Mouse (Mus musculus): ENCODE measurements around the gene Nefh.

Nefh gene

DNA sequence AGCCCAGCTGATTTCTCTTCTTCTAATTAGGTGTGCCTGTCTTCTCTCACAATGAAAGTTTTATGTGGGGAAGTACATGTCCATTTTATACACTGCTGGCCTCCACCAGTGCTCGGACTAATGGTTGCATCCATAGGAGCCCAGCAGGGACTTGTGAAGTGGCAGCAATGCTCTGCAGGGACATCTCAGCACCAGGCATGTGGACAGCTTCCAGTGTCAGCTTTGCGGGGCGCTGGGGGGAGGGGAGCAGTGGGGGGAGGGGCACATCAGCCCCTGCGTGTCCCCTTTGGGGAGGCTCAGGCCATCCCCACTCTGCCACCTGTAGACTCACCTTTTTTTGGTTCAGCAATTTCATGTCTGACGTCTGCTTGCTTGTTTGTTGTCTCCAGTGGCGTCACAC, 5.5 kb upstream of the Nefh start:
- no peak for DNase-seq (ENCODE audit: low read depth)

DNA sequence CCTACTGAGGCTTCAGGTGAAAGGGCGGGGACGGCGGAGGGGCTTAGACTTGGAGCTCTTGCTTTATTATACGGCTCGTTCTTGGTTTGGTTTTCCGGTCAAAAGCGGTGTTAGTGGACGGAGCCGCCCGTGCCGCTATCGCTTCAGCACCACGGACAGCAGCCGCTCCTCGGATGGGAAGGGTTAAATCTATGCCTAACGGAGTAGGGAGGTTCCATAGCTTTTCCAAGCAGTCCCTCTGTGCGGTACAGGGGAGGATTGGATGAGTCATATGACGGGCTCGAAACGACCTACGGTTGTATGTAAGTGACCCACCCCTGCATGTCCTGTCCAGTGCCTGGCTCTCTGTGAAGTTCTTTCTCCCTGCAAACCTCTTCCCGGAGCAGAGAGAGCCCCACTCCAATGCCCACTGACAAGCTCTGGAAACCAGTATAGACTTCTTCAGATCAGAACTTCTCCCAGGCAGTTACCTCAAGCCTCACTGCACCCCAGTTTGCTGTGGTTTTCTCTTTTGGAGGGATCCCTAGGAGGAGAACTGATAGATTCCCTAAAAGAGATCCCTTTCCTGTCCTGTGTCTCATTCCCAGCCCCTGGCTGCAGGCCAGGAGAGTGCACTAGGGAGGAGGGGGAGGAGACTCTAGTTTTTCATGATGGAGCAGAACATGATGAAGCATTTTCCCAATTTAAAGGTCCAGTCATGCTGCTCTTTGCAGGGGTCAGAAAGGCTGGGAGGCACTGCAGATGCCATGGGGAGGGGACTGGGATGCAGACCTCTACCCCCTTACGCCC, 1.6 kb upstream of the Nefh start:
- peak; percentile 29 for DNase-seq (ENCODE audit: low read depth)

DNA sequence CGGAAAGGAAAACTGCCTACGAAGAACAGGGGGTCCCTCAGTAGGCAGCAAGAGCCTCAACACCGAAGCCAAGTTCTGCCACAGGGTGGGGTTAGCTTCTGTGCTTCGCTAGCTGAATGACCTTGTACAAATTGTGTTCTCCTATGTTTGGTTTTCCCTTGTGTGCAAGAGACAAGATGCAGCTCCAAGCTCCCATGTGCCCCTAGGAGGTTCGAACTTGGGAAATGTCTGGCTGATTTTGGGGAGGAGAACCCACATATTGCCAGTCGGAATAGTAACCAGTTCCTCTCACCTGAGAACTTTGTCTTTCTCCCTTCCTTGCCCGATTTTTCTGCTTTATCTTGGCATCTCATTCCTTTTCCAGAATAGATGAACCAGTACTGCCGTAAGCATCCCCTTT, 928 bp upstream of the Nefh start:
- DNase-seq (ENCODE audit: low read depth): peak; percentile 10

DNA sequence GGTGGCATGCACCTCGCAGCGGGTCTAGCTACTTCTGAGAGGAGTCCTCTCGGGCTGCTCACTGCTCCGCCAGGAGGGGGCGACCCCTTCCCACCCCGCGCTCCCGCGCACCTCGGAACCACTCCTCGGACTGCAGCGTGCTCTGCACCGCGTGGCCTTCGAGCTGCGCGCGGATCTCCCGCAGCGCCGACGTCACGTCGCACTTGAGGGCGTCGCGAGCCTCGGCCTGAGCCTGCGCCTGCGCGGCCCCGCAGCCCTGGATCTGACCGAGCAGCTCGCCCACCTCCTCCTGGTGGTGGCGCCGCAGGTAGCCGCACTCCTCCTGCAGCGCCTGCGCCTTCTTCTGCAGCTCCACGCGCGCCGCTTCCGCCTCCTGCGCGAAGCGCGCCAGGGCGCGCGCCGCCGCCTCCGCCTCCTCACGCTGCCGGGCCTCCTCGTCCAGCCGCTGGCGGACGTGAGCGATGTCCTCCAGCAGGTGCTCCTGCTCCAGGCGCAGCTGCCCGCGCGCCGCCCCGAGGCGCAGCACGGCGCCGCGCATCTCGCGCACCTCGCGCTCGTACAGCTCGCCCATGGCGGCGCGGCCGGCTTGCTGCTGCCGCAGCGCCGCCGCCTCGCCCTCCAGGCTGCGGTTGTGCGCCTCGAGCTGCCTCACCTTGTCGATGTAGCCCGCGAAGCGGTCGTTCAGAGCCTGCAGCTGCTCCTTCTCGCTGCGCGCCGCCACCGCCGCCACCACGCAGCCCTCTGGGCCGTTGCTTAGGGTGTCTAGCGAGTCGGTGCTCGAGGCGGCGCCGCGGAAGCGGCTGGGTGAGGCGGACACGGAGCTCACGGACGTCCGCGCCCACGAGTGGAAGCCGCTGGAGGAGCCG, 684 bp downstream of the Nefh start:
- DNase-seq (ENCODE audit: low read depth): peak; percentile 88

DNA sequence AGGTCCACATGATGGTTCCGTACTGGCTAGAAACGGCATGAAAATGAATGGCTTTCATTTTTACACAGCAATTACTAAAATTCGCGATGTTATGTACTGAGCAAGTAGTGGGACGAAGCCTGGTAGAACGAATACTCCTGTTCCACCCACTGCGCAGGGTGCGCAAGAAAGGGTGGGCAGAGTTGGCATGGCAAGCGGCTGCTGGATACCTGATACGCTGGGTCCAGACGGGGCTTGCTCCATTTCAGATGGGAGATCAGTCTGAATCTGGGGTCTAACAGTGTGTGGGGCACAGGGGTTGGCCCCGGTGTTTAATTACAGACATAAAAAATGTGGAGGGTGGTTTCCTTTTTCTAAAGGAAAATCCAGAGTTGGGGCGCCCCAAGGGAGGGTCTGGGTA, 1.3 kb downstream of the Nefh start:
- DNase-seq (ENCODE audit: low read depth): no peak

DNA sequence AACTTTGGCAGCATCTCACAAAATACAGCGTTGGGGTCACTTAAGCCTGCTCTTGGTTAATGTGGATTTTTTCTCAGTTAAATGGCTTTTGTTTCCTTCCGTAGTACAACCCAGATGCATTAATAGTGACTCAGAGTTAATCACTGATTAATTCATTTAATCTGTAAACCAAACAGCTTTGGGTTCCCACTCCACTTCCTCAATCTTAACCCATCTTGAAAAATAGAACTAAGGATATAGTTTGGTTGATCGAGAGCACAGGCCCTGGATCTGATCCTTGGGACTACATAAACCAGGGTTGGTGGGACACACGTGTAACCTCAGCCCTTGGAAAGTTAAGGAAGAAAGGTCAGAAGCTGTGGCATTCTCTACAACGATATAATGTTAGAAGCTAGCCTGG, 11.6 kb downstream of the Nefh start:
- DNase-seq (ENCODE audit: low read depth): no peak

DNA sequence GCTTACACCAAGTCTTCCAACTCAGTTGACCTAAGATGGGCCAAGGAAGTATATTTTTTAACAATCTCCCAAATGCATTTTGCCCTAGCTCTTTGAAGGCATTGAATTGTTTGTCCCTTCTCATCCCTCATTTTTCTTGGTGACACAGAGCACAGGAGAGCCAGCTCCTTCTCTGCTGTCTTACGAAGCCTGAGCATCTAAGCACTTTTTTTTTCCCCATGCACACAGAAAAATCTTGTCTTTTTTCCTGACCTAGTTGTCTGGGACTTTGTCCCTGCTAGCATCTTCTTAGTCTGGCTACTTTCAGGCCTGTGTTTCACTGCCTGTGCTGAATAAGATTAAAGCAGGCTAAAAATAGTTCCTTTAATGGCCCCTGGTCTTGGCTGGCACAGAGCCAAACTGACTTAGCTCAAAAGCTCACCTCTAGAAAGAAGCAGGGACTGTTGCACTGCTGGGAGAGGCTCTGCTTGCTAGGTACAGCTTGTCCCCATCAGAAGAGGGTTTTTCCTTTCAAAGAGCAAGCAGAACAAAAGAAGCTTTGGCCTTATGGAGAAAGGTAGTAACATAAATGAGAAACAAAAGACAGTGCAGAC, 16.8 kb downstream of the Nefh start:
- DNase-seq (ENCODE audit: low read depth): no peak

DNA sequence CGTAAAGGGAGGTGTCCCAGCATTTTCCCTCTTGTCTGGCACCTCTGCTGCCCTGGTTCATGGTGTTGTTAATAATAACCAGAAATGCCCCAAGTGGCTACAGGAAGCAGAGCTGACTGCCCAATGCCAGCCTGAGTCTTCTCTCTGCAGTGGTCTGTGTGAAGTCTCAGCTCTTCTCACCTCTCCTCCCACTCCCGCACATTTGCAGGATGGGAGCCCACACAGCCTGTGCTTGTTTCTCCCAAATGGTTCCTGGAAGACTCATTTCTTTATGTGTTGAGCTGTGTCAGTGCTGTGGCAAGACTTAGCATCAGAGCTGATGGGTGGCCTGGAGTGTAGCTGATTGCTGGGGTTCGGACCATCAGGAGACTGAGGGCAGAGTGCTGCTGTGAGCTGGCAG, 20.6 kb downstream of the Nefh start:
- no peak for DNase-seq (ENCODE audit: low read depth)

DNA sequence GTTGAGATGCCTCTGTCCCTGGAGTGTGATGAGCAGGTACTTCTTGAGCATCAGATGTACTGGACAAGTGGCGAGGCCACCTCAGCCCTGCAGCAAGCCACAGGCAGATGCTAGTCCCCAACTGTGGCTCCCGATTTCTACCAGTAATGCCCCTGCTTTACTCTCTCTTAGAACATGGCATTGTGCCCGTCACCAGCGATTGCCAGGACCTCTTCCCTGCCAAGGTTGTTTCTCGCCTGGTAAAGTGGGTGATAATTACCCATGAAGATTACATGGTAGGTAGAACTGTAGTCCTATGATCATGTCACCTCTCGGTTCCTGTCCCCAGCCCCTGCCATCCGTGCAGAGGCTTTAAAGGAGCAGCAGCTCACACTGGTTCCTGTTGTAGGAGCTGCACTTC, 26.1 kb downstream of the Nefh start:
- no peak for DNase-seq (ENCODE audit: low read depth)

DNA sequence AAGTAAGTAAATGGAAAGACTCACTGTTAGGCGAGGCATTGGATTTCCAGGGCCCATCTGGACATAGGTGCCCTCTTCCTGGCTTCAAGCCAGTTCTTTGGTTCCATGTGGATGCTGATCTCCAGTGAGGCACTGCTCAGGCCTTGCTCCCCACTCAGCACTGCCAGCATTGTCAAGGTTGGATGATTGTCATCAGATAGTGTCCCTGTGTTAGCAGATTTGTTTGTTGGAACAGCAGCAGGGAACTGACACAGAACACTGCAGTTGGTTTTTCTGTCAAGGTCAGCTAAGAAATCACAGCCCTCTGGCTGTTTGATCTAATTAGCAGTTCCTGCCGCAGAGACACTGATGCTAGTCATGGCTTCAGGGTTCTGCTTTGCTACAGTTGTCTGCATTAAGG, 26.6 kb downstream of the Nefh start:
- DNase-seq (ENCODE audit: low read depth): no peak

DNA sequence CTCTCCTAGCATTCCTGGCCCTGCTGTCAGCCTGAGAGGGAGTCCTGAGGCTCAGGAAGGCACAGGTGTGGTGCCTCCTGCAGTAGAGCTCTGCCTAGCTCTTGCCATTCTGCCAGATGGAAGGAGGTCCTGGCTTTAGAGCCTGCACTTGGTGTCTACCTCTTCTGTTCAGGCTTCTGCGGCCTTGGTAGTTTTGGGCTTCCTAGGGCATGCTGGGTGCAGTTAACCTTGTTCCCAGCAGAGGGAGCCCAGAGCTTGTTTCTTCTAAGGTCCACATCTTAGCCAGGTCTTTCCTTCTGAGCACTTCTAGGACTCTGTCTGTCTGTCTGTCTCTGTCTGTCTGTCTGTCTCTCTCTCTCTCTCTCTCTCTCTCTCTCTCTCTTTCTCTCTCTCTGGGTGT, 31.8 kb downstream of the Nefh start:
- peak; percentile 79 for DNase-seq (ENCODE audit: low read depth)

DNA sequence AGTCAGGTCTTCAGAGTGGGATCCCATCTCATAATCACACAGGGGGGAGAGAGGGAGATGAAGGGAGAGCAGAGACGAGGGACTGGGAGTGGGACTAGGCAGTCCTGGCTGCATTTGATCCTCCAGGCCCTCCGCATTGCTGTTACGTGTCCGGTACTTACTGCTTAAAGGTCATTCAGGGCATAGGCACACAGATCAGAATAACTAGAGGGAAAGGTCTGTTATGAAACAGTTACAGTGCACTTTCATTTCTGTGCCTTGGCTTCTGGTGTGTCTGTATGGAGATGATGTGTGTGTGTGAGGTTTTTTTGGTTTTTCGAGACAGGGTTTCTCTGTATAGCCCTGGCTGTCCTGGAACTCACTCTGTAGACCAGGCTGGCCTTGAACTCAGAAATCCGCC, 41.6 kb downstream of the Nefh start:
- no peak for DNase-seq (ENCODE audit: low read depth)

DNA sequence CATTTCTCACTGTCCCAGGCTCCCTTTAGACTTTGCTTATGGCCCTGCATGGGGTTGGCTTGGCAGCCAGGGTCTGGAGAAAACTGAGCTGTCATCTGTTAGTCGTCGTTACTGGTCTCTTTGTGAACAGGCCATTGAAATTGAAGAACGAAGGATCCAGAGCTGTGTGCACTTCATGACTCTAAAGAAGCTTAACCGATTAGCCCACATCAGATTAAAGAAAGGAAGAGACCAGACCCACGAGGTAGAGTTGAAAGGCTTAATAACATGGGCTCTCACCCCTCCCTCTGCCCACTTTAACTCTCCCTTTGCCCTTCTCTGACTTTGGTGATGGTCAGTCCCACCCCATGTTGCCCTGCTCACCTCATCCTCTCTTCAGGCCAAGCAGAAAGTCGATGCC, 45.9 kb downstream of the Nefh start:
- no peak for DNase-seq (ENCODE audit: low read depth)

DNA sequence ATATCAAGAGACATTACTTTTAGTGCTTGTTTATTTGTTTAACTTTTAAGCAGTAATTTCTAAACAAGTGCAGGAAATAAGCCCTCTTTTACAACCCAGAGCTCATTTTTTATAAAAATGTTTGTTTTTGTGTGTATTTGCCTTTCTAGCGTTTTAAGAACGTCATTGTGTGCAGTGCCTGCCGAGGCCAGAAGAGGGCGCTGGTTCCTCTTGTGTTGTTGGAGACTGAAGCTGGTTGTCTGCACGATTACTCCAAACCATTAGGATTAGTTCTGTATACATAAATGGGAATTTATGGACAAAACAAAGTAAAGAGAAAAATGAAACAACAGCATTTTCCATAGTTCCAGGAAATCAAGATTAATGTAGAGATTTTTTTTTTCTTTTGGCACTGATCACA, 47.4 kb downstream of the Nefh start:
- DNase-seq (ENCODE audit: low read depth): peak; percentile 66

DNA sequence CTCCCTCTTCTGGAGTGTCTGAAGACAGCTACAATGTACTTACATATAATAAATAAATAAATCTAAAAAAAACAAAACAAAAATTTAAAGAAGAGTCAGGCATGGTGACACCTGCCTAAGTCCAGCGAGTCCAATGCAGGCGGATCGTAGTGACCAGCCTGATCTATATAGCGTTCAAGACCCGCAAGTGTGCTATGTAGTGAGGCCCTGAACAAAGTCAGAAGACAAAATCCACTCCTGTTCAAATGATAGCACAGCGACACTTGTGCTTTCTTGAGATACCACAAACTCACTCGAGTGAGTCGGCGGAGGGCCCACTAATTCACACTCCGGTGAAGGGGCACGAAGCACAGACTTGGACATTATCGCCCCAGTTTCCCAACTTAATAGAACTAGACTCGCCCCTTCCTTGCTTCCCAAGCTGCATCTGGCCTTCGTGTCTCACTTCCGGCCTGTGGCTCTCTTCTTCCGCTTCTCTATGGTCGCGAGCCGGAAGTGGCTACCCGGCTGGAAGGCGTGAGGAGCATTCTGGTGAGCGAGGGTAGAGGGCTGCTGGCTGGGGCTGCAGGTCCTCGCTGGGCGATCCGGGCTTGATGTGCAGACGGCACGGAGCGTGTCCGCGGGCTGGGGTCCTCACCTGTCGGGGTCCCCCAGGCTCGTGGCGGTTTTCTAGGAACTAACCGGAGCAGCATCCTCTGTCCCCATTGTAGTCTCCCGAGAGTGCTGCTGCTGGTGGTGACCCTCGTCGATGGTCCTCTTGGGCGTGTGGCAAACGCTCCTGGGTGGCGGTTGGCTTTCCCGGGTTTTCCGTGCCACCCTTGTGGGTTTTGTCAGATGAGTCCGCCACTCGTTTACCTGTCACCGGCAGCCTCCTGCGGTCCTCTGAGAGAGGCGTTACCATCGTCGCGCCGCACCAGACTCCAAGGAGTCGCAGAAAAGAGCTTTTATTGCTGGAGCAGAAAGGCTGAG, 52.7 kb downstream of the Nefh start, which contains the start of gene Thoc5:
TSS of gene Thoc5 (plus strand) at position 473 of the 969 bp plus-strand sequence.
- peak; percentile 90 for DNase-seq (ENCODE audit: low read depth)
